ENCODE assay signal across 8 mouse cellular contexts in genomic region chr11:75452812-75453557, GRCm38 (mm10). TPM values are rescaled to one million over a fixed set of nuclear protein-coding genes. Genes with fewer than 3 reads are reported as not detected.
DNase-seq lines count a peak whose midpoint lies in the region; ATAC-seq and TF ChIP-seq lines count a peak whose summit lies in the region.

No protein-coding gene starts in this region.

- H3K9ac ChIP-seq in liver, adult 2 months (ENCODE audit: low read depth, low read length) = peak overlapping the region; percentile 85; the same call in 1 of the 2 replicates
- no peak overlapping the region for H3K9ac ChIP-seq in intestine, postnatal 0 days (ENCODE audit: low read depth, low read length)
- H3K9ac ChIP-seq in midbrain, embryonic 15.5 days = 0 out of 2 replicates have a peak overlapping the region, but pooled peaks have one; percentile 70

- intact Hi-C loops in left cerebral cortex, postnatal 4 days (cut with DNase I) = no loop called here

- H3K4me3 ChIP-seq in erythroblast, embryonic 14.5 days (replicated peaks) = peak overlapping the region; percentile 70
- H3K4me3 ChIP-seq in liver, adult 2 months (ENCODE audit: insufficient read depth, low read depth, low read length) = no peak overlapping the region
- peak overlapping the region; percentile 71 for H3K4me3 ChIP-seq in intestine, postnatal 0 days (ENCODE audit: low read depth, low read length)
- 0 out of 2 replicates have a peak overlapping the region, but pooled peaks have one; percentile 69 for H3K4me3 ChIP-seq in midbrain, embryonic 15.5 days

- no peak for DNase-seq in liver, adult 2 months (ENCODE audit: extremely low read depth, low read depth, low spot score)
- DNase-seq in liver = no peak
- no peak for DNase-seq in gastrocnemius, adult 8-10 months (ENCODE audit: low spot score in 2 of 2)
- no peak for DNase-seq in left cerebral cortex, postnatal 4 days

- peaks cover 61% of the 10 kb centered on the region for H3K36me3 ChIP-seq in erythroblast, embryonic 14.5 days (ENCODE audit: control insufficient read depth)
- H3K36me3 ChIP-seq in liver, adult 2 months (ENCODE audit: control insufficient read depth, insufficient read depth, low read length) = peaks cover 13% of the 10 kb centered on the region; the same call in 1 of the 2 replicates
- peaks cover 40% of the 10 kb centered on the region for H3K36me3 ChIP-seq in intestine, postnatal 0 days (ENCODE audit: control insufficient read depth, insufficient read depth)
- H3K36me3 ChIP-seq in midbrain, embryonic 15.5 days (replicated peaks) = peaks cover 13% of the 10 kb centered on the region; the same call in 1 of the 2 replicates

- no peaks in the 10 kb centered on the region for H3K27me3 ChIP-seq in erythroblast, embryonic 14.5 days (ENCODE audit: control insufficient read depth)
- no peaks in the 10 kb centered on the region for H3K27me3 ChIP-seq in liver, adult 2 months (ENCODE audit: control insufficient read depth, insufficient read depth, low read length)
- H3K27me3 ChIP-seq in intestine, postnatal 0 days (replicated peaks; ENCODE audit: control insufficient read depth, insufficient read depth, low read length) = no peaks in the 10 kb centered on the region
- no peaks in the 10 kb centered on the region for H3K27me3 ChIP-seq in midbrain, embryonic 15.5 days (replicated peaks)

- no peak for TF ChIP-seq POLR2A in liver, adult 2 months (IDR thresholded peaks at IDR 0.05; ENCODE audit: extremely low read depth, insufficient read depth, low read length)

- TF ChIP-seq CTCF in liver, adult 2 months (IDR thresholded peaks at IDR 0.05; ENCODE audit: low read depth, low read length) = no peak
- no peak for TF ChIP-seq CTCF in intestine, postnatal 0 days (IDR thresholded peaks at IDR 0.05; ENCODE audit: low read depth)

- no peak overlapping the region for H3K27ac ChIP-seq in liver, adult 2 months (replicated peaks; ENCODE audit: insufficient read depth, low read depth, low read length)
- H3K27ac ChIP-seq in intestine, postnatal 0 days (ENCODE audit: low read depth, low read length) = no peak overlapping the region
- no peak overlapping the region for H3K27ac ChIP-seq in midbrain, embryonic 15.5 days

- peaks cover 93% of the 10 kb centered on the region for H3K4me1 ChIP-seq in erythroblast, embryonic 14.5 days (ENCODE audit: control insufficient read depth)
- peaks cover 42% of the 10 kb centered on the region for H3K4me1 ChIP-seq in liver, adult 2 months (ENCODE audit: control insufficient read depth, insufficient read depth, low read length)
- H3K4me1 ChIP-seq in intestine, postnatal 0 days (replicated peaks; ENCODE audit: control insufficient read depth, insufficient read depth, low read length) = no peaks in the 10 kb centered on the region
- H3K4me1 ChIP-seq in midbrain, embryonic 15.5 days = peaks cover 17% of the 10 kb centered on the region

- H3K79me2 ChIP-seq in liver, adult 2 months (ENCODE audit: control insufficient read depth, insufficient read depth, low read length) = peaks cover 44% of the 10 kb centered on the region

- H3K4me2 ChIP-seq in intestine, postnatal 0 days (replicated peaks; ENCODE audit: low read depth) = peak overlapping the region; percentile 98
- H3K4me2 ChIP-seq in midbrain, embryonic 15.5 days = peak overlapping the region; percentile 97; the same call in 1 of the 2 replicates

- 88% methylated on average over 31 of the region's 31 CpGs for WGBS in liver, adult 2 months
- WGBS in intestine, postnatal 0 days = 89% methylated on average over 31 of the region's 31 CpGs
- WGBS in midbrain, embryonic 15.5 days = 92% methylated on average over 31 of the region's 31 CpGs

- H3K9me3 ChIP-seq in erythroblast, embryonic 14.5 days (ENCODE audit: control insufficient read depth, low read length) = peaks cover 32% of the 10 kb centered on the region
- no peaks in the 10 kb centered on the region for H3K9me3 ChIP-seq in intestine, postnatal 0 days (ENCODE audit: control insufficient read depth)
- no peaks in the 10 kb centered on the region for H3K9me3 ChIP-seq in midbrain, embryonic 15.5 days

- no peak for ATAC-seq in erythroblast, adult 5-6 weeks (replicated peaks; ENCODE audit: low FRiP score, poor library complexity, severe bottlenecking)
- ATAC-seq in intestine, postnatal 0 days = no peak
- no peak for ATAC-seq in midbrain, embryonic 15.5 days (replicated peaks)

RNA-seq across cellular contexts. Expression of gene Wdr81, which starts 1.5 kb away (rescaled TPM):
- 11.2 and 11.7 TPM in 2 replicates for polyA plus RNA-seq in erythroblast, embryonic 14.5 days (2012)
- 22.6 and 24.8 TPM in 2 replicates for total RNA-seq in erythroblast, adult 5-6 weeks (2015; ENCODE audit: low replicate concordance)
- 27.3 and 28.2 TPM in 2 replicates for total RNA-seq in erythroblast, adult 5-6 weeks (2017; ENCODE audit: low replicate concordance)
- total RNA-seq in liver, adult 2 months (2014; rRNA removed) = 14.4 and 30.4 TPM in 2 replicates
- 20.3 and 21.5 TPM in 2 replicates for polyA plus RNA-seq in liver, adult 2 months (2012; rRNA removed)
- 8.8 and 9.9 TPM in 2 replicates for polyA plus RNA-seq in intestine, postnatal 0 days (2015; fragmentation: Nextera tagmentation; extraction: Ambion mirVana)
- 8.4 and 8.7 TPM in 2 replicates for polyA plus RNA-seq in midbrain, embryonic 15.5 days (2015; fragmentation: Nextera tagmentation; extraction: Ambion mirVana)
- total RNA-seq in gastrocnemius, adult 8-10 months (2022) = 1 to 10 TPM; 5.2 to 7.0 (median 6.2) TPM
- 10 to 100 TPM; 17.6 to 19.1 TPM for total RNA-seq in left cerebral cortex, postnatal 4 days (2021)

RNA-seq across cellular contexts. Expression of gene Tlcd2, which starts 8.5 kb away (rescaled TPM):
- polyA plus RNA-seq in erythroblast, embryonic 14.5 days (2012) = 0.15 and 0.41 TPM in 2 replicates
- 1.5 and 3.7 TPM in 2 replicates for total RNA-seq in erythroblast, adult 5-6 weeks (2015; ENCODE audit: low replicate concordance)
- total RNA-seq in erythroblast, adult 5-6 weeks (2017; ENCODE audit: low replicate concordance) = 1.3 and 5.5 TPM in 2 replicates
- 121 and 238 TPM in 2 replicates for total RNA-seq in liver, adult 2 months (2014; rRNA removed)
- polyA plus RNA-seq in liver, adult 2 months (2012; rRNA removed) = 237 and 265 TPM in 2 replicates
- polyA plus RNA-seq in intestine, postnatal 0 days (2015; fragmentation: Nextera tagmentation; extraction: Ambion mirVana) = 52.7 and 53.9 TPM in 2 replicates
- polyA plus RNA-seq in midbrain, embryonic 15.5 days (2015; fragmentation: Nextera tagmentation; extraction: Ambion mirVana) = 2.2 and 2.8 TPM in 2 replicates
- 1 to 10 TPM; 1.9 to 2.9 (median 2.4) TPM for total RNA-seq in gastrocnemius, adult 8-10 months (2022)
- under 1 TPM; 0.80 to 0.95 TPM for total RNA-seq in left cerebral cortex, postnatal 4 days (2021)

RNA-seq across cellular contexts. Expression of gene Serpinf2, which starts 13.6 kb away (rescaled TPM):
- 0.36 and 0.42 TPM in 2 replicates for polyA plus RNA-seq in erythroblast, embryonic 14.5 days (2012)
- total RNA-seq in erythroblast, adult 5-6 weeks (2015; ENCODE audit: low replicate concordance) = 4.6 TPM in 1 of 2 replicates, not detected in the other
- 0.70 and 0.94 TPM in 2 replicates for total RNA-seq in erythroblast, adult 5-6 weeks (2017; ENCODE audit: low replicate concordance)
- total RNA-seq in liver, adult 2 months (2014; rRNA removed) = 687 and 824 TPM in 2 replicates
- polyA plus RNA-seq in liver, adult 2 months (2012; rRNA removed) = 1,567 and 1,654 TPM in 2 replicates
- polyA plus RNA-seq in intestine, postnatal 0 days (2015; fragmentation: Nextera tagmentation; extraction: Ambion mirVana) = 2.7 and 4.0 TPM in 2 replicates
- 0.37 TPM in 1 of 2 replicates, not detected in the other for polyA plus RNA-seq in midbrain, embryonic 15.5 days (2015; fragmentation: Nextera tagmentation; extraction: Ambion mirVana)
- under 1 TPM in 1 of 4 experiments, not detected in 3; 0.38 TPM for total RNA-seq in gastrocnemius, adult 8-10 months (2022)
- total RNA-seq in left cerebral cortex, postnatal 4 days (2021) = under 1 TPM in 1 of 2 experiments, not detected in 1; 0.26 TPM

RNA-seq across cellular contexts. Expression of gene Serpinf1, which starts 30.5 kb away (rescaled TPM):
- 0.18 and 0.25 TPM in 2 replicates for polyA plus RNA-seq in erythroblast, embryonic 14.5 days (2012)
- 3.8 and 10.4 TPM in 2 replicates for total RNA-seq in erythroblast, adult 5-6 weeks (2015; ENCODE audit: low replicate concordance)
- 3.7 and 4.9 TPM in 2 replicates for total RNA-seq in erythroblast, adult 5-6 weeks (2017; ENCODE audit: low replicate concordance)
- 810 and 1,243 TPM in 2 replicates for total RNA-seq in liver, adult 2 months (2014; rRNA removed)
- polyA plus RNA-seq in liver, adult 2 months (2012; rRNA removed) = 891 and 972 TPM in 2 replicates
- polyA plus RNA-seq in intestine, postnatal 0 days (2015; fragmentation: Nextera tagmentation; extraction: Ambion mirVana) = 20.7 and 21.4 TPM in 2 replicates
- polyA plus RNA-seq in midbrain, embryonic 15.5 days (2015; fragmentation: Nextera tagmentation; extraction: Ambion mirVana) = 29.8 and 42.7 TPM in 2 replicates
- total RNA-seq in gastrocnemius, adult 8-10 months (2022) = 10 to 100 TPM; 21.1 to 74.1 (median 37.8) TPM
- total RNA-seq in left cerebral cortex, postnatal 4 days (2021) = 10 to 100 TPM; 15.1 to 19.9 TPM

RNA-seq across cellular contexts. Expression of gene Prpf8, which starts 33.6 kb away (rescaled TPM):
- polyA plus RNA-seq in erythroblast, embryonic 14.5 days (2012) = 2.2 and 4.5 TPM in 2 replicates
- 42.3 and 43.5 TPM in 2 replicates for total RNA-seq in erythroblast, adult 5-6 weeks (2015; ENCODE audit: low replicate concordance)
- 26.5 and 27.0 TPM in 2 replicates for total RNA-seq in erythroblast, adult 5-6 weeks (2017; ENCODE audit: low replicate concordance)
- total RNA-seq in liver, adult 2 months (2014; rRNA removed) = 72.8 and 102 TPM in 2 replicates
- polyA plus RNA-seq in liver, adult 2 months (2012; rRNA removed) = 59.4 and 63.3 TPM in 2 replicates
- polyA plus RNA-seq in intestine, postnatal 0 days (2015; fragmentation: Nextera tagmentation; extraction: Ambion mirVana) = 15.4 and 15.5 TPM in 2 replicates
- polyA plus RNA-seq in midbrain, embryonic 15.5 days (2015; fragmentation: Nextera tagmentation; extraction: Ambion mirVana) = 54.8 and 56.4 TPM in 2 replicates
- total RNA-seq in gastrocnemius, adult 8-10 months (2022) = 10 to 100 TPM; 73.7 to 90.1 (median 78.3) TPM
- 100 to 1,000 TPM; 136 to 137 TPM for total RNA-seq in left cerebral cortex, postnatal 4 days (2021)

Comparison
In these comparisons a context has a peak if more than half of its experiments do, and no peak if none do; other contexts are left out.
1. RNA of gene Tlcd2, which starts 8.5 kb away (total RNA-seq): 121 to 238 TPM in liver, adult 2 months; 1.3 to 5.5 TPM in erythroblast, adult 5-6 weeks, 1.9 to 2.9 TPM in gastrocnemius, adult 8-10 months and 0.80 to 0.95 TPM in left cerebral cortex, postnatal 4 days; every median in the first group is over 10 times any median in the second.
2. RNA of gene Serpinf2, which starts 13.6 kb away (total RNA-seq): 687 to 824 TPM in liver, adult 2 months; 0.70 to 4.6 TPM in erythroblast, adult 5-6 weeks, 0.26 TPM in left cerebral cortex, postnatal 4 days and 0.38 TPM in gastrocnemius, adult 8-10 months; every median in the first group is over 100 times any median in the second.